Mouse (Mus musculus) brain, embryonic 14.5 days (tissue): ENCODE results near the gene Gm44503.

Source experiments
- CTCF ChIP-seq: fragments of 200-500 bp; IDR thresholded peaks from 2 replicates; pipeline ENCODE4 v1.5.1; 2012; ENCODE audit warnings: inconsistent platforms, mild to moderate bottlenecking, moderate library complexity, borderline replicate concordance; ENCODE audit not compliant: insufficient read depth, insufficient read length; ENCODE audit errors: extremely low read depth
- POLR2A ChIP-seq: fragments of 200-500 bp; IDR thresholded peaks from 2 replicates; pipeline ENCODE4 v1.6.1; 2012; ENCODE audit warnings: mild to moderate bottlenecking, inconsistent platforms, borderline replicate concordance; ENCODE audit not compliant: poor library complexity, insufficient read depth, insufficient read length, severe bottlenecking; ENCODE audit errors: extremely low read depth

DNA sequence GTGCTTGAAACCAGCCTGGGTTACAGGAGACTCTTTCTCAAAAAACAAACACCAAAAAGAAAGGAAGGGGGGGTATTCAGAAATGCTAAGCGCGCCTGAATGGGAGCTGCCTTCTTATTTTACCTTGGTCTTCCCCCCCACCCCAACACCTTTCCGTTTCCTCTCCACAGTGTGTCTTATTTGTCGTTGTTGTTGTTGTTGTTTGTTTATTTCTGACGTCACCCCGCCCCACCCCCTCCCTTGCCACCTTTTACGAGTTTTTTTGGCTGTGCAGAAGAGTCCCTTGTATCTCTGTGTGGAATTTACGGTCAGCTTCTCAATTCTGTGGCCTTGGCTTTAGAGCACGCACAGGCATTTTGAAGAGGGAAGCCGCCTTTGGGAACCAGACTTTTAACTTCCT is 87.1 kb downstream of the Gm44503 start:
- TF ChIP-seq CTCF = no peak
- no peak for TF ChIP-seq POLR2A
